Mouse (Mus musculus): ENCODE measurements around the gene Slc25a21. TPM values are rescaled to one million over a fixed set of nuclear protein-coding genes. Genes with fewer than 3 reads are reported as not detected.

Gene Slc25a21
- total RNA-seq, 1 experiment, result 0.54 TPM

DNA sequence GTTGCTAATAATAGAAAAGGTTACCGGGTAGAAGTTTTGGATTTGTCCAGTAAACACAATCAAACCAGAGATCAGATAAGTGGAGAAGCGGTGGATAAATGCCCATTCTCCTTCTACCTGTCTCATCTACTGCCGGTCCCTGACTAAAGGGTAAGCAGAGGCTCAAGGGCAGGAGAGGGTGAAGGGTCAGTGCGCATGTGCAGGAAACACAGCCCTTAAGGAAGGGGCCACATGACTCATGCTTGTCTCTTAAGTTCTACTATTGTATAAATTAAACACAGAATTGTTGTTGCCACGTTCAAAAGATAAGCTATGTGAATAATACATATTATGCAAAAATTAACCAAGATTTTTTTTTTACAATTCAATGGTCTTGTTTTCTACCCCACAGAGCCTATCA lies 98.9 kb downstream of the Slc25a21 start:
- no peak for TF ChIP-seq ZNF384 (IDR thresholded peaks at IDR 0.05; ENCODE audit: low read depth, low read length)
- no peak for TF ChIP-seq CHD2 (IDR thresholded peaks at IDR 0.05; ENCODE audit: low read depth, low read length)
- TF ChIP-seq HCFC1 (IDR thresholded peaks at IDR 0.05; ENCODE audit: borderline replicate concordance, insufficient read depth, low read length), result no peak
- no peak for TF ChIP-seq MAFK (IDR thresholded peaks at IDR 0.05; ENCODE audit: insufficient read depth, low read depth, low read length)
- no peak for TF ChIP-seq ZC3H11A (IDR thresholded peaks at IDR 0.05; ENCODE audit: borderline replicate concordance, low read depth, low read length)
- Histone ChIP-seq H3K9me3 (ENCODE audit: control insufficient read depth, insufficient read depth, low read depth, low read length) (no peaks in the 10 kb centered on the region), H3K27ac (ENCODE audit: insufficient read depth, low read depth, low read length, poor library complexity, severe bottlenecking) (no peak overlapping the region), H3K36me3 (ENCODE audit: control insufficient read depth, insufficient read depth, low read length, poor library complexity, severe bottlenecking) (no peaks in the 10 kb centered on the region), H3K9ac (ENCODE audit: insufficient read depth, low read depth, low read length, poor library complexity, severe bottlenecking) (no peak overlapping the region), H3K4me3 (ENCODE audit: insufficient read depth in 1 of 2, low read depth in 1 of 2, low read length in 2 of 2, poor library complexity in 1 of 2, severe bottlenecking in 1 of 2) (no peak overlapping the region), H3K4me1 (ENCODE audit: control insufficient read depth in 2 of 2, insufficient read depth in 2 of 2, low read length in 2 of 2, poor library complexity in 1 of 2) (peaks cover 2 to 3% of the 10 kb centered on the region in 2 experiments; a peak in 3 of 4 replicates)
- in situ Hi-C loops (cut with MboI; ENCODE audit: low sequenced_read_pairs in 2 of 2, unreplicated experiment in 2 of 2), result no loop called here
- DNase-seq (ENCODE audit: low read depth, low spot score), result peak; percentile 25

- Histone ChIP-seq H3K4me3 (ENCODE audit: insufficient read depth in 1 of 2, low read depth in 1 of 2, low read length in 2 of 2, poor library complexity in 1 of 2, severe bottlenecking in 1 of 2) (no peak overlapping the region), H3K4me1 (ENCODE audit: control insufficient read depth in 2 of 2, insufficient read depth in 2 of 2, low read length in 2 of 2, poor library complexity in 1 of 2) (peaks cover 0 to 2% of the 10 kb centered on the region in 2 experiments; a peak in 2 of 4 replicates), H3K36me3 (ENCODE audit: control insufficient read depth, insufficient read depth, low read length, poor library complexity, severe bottlenecking) (no peaks in the 10 kb centered on the region), H3K9me3 (ENCODE audit: control insufficient read depth, insufficient read depth, low read depth, low read length) (no peaks in the 10 kb centered on the region), H3K27ac (ENCODE audit: insufficient read depth, low read depth, low read length, poor library complexity, severe bottlenecking) (no peak overlapping the region), H3K9ac (ENCODE audit: insufficient read depth, low read depth, low read length, poor library complexity, severe bottlenecking) (no peak overlapping the region)
- TF ChIP-seq ZC3H11A (IDR thresholded peaks at IDR 0.05; ENCODE audit: borderline replicate concordance, low read depth, low read length) (no peak), HCFC1 (IDR thresholded peaks at IDR 0.05; ENCODE audit: borderline replicate concordance, insufficient read depth, low read length) (no peak), MAFK (IDR thresholded peaks at IDR 0.05; ENCODE audit: insufficient read depth, low read depth, low read length) (no peak), ZNF384 (IDR thresholded peaks at IDR 0.05; ENCODE audit: low read depth, low read length) (no peak), CHD2 (IDR thresholded peaks at IDR 0.05; ENCODE audit: low read depth, low read length) (no peak)
- no peak for DNase-seq (ENCODE audit: low read depth, low spot score)
- in situ Hi-C loops (cut with MboI; ENCODE audit: low sequenced_read_pairs in 2 of 2, unreplicated experiment in 2 of 2), result no loop called here
Measured at GRCm38 (mm10) chr12:57093107-57093506, 104.2 kb downstream of the Slc25a21 start.

DNA sequence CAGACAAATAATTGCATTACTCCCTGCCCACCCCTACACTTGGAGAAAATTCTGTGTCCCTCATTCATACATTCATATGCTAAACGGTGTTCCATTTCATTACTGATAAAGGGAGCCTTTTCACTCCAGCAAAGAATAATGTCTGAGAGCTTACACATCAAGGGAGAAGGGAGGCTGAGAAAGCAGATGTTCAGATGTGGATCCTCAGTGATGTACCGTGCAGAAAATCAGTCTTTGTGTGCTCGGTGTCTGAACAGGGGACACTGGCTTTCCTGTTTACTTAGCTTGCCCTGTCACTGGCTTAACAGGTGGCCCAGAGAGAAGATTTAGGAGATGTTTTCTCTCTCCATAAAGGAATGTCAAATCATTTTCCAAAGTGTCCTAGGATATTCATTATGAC lies 112.8 kb downstream of the Slc25a21 start:
- H3K4me3 ChIP-seq (ENCODE audit: insufficient read depth in 1 of 2, low read depth in 1 of 2, low read length in 2 of 2, poor library complexity in 1 of 2, severe bottlenecking in 1 of 2), result no peak overlapping the region
- no peaks in the 10 kb centered on the region for H3K9me3 ChIP-seq (ENCODE audit: control insufficient read depth, insufficient read depth, low read depth, low read length)
- TF ChIP-seq ZC3H11A (IDR thresholded peaks at IDR 0.05; ENCODE audit: borderline replicate concordance, low read depth, low read length) (no peak), ZNF384 (IDR thresholded peaks at IDR 0.05; ENCODE audit: low read depth, low read length) (no peak), CHD2 (IDR thresholded peaks at IDR 0.05; ENCODE audit: low read depth, low read length) (no peak), HCFC1 (IDR thresholded peaks at IDR 0.05; ENCODE audit: borderline replicate concordance, insufficient read depth, low read length) (no peak), MAFK (IDR thresholded peaks at IDR 0.05; ENCODE audit: insufficient read depth, low read depth, low read length) (no peak)
- H3K27ac ChIP-seq (ENCODE audit: insufficient read depth, low read depth, low read length, poor library complexity, severe bottlenecking), result no peak overlapping the region
- in situ Hi-C loops (cut with MboI; ENCODE audit: low sequenced_read_pairs in 2 of 2, unreplicated experiment in 2 of 2), result no loop called here
- no peak overlapping the region for H3K9ac ChIP-seq (ENCODE audit: insufficient read depth, low read depth, low read length, poor library complexity, severe bottlenecking)
- H3K36me3 ChIP-seq (ENCODE audit: control insufficient read depth, insufficient read depth, low read length, poor library complexity, severe bottlenecking), result no peaks in the 10 kb centered on the region
- DNase-seq (ENCODE audit: low read depth, low spot score), result no peak
- H3K4me1 ChIP-seq (ENCODE audit: control insufficient read depth in 2 of 2, insufficient read depth in 2 of 2, low read length in 2 of 2, poor library complexity in 1 of 2), result no peaks in the 10 kb centered on the region

DNA sequence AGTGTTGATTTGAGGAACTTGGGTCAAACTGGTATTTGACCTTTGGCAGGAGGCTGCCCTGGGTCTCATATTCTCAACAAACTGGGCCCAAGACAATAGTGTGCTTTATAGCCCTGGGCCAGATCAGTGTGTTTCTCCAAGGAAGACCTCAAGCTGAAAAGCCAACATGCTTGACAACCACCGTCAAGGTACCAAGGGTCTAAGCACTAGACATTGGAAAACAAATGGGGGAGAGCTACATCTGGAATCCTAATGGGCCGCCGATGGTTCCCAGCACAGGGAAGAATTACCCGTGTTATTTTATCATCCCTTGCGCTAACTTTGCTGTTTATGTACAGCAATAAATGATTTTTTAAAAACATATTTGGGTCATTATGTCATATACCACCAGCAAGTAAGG lies 113.7 kb downstream of the Slc25a21 start:
- no peaks in the 10 kb centered on the region for H3K9me3 ChIP-seq (ENCODE audit: control insufficient read depth, insufficient read depth, low read depth, low read length)
- H3K9ac ChIP-seq (ENCODE audit: insufficient read depth, low read depth, low read length, poor library complexity, severe bottlenecking), result no peak overlapping the region
- no peaks in the 10 kb centered on the region for H3K36me3 ChIP-seq (ENCODE audit: control insufficient read depth, insufficient read depth, low read length, poor library complexity, severe bottlenecking)
- in situ Hi-C loops (cut with MboI; ENCODE audit: low sequenced_read_pairs in 2 of 2, unreplicated experiment in 2 of 2), result no loop called here
- no peak for DNase-seq (ENCODE audit: low read depth, low spot score)
- no peak overlapping the region for H3K4me3 ChIP-seq (ENCODE audit: insufficient read depth in 1 of 2, low read depth in 1 of 2, low read length in 2 of 2, poor library complexity in 1 of 2, severe bottlenecking in 1 of 2)
- no peak overlapping the region for H3K27ac ChIP-seq (ENCODE audit: insufficient read depth, low read depth, low read length, poor library complexity, severe bottlenecking)
- no peaks in the 10 kb centered on the region for H3K4me1 ChIP-seq (ENCODE audit: control insufficient read depth in 2 of 2, insufficient read depth in 2 of 2, low read length in 2 of 2, poor library complexity in 1 of 2)
- TF ChIP-seq ZNF384 (IDR thresholded peaks at IDR 0.05; ENCODE audit: low read depth, low read length), result no peak
- no peak for TF ChIP-seq HCFC1 (IDR thresholded peaks at IDR 0.05; ENCODE audit: borderline replicate concordance, insufficient read depth, low read length)
- TF ChIP-seq ZC3H11A (IDR thresholded peaks at IDR 0.05; ENCODE audit: borderline replicate concordance, low read depth, low read length), result no peak
- TF ChIP-seq CHD2 (IDR thresholded peaks at IDR 0.05; ENCODE audit: low read depth, low read length), result no peak
- no peak for TF ChIP-seq MAFK (IDR thresholded peaks at IDR 0.05; ENCODE audit: insufficient read depth, low read depth, low read length)

GRCm38 (mm10) chr12:57076606-57077005 lies 120.7 kb downstream of the Slc25a21 start:
- in situ Hi-C loops (cut with MboI; ENCODE audit: low sequenced_read_pairs in 2 of 2, unreplicated experiment in 2 of 2), result no loop called here
- TF ChIP-seq CHD2 (IDR thresholded peaks at IDR 0.05; ENCODE audit: low read depth, low read length), result no peak
- no peaks in the 10 kb centered on the region for H3K36me3 ChIP-seq (ENCODE audit: control insufficient read depth, insufficient read depth, low read length, poor library complexity, severe bottlenecking)
- no peak overlapping the region for H3K9ac ChIP-seq (ENCODE audit: insufficient read depth, low read depth, low read length, poor library complexity, severe bottlenecking)
- H3K9me3 ChIP-seq (ENCODE audit: control insufficient read depth, insufficient read depth, low read depth, low read length), result no peaks in the 10 kb centered on the region
- H3K27ac ChIP-seq (ENCODE audit: insufficient read depth, low read depth, low read length, poor library complexity, severe bottlenecking), result no peak overlapping the region
- H3K4me3 ChIP-seq (ENCODE audit: insufficient read depth in 1 of 2, low read depth in 1 of 2, low read length in 2 of 2, poor library complexity in 1 of 2, severe bottlenecking in 1 of 2), result no peak overlapping the region
- H3K4me1 ChIP-seq (ENCODE audit: control insufficient read depth in 2 of 2, insufficient read depth in 2 of 2, low read length in 2 of 2, poor library complexity in 1 of 2), result no peaks in the 10 kb centered on the region
- DNase-seq (ENCODE audit: low read depth, low spot score), result no peak
